Mouse (Mus musculus) right cerebral cortex, postnatal 25 days (tissue): ENCODE data around the gene Nck1.

Source experiments
- DNase-seq: peaks from one replicate; pipeline ENCODE4 v3.0.0; 2022

Gene Nck1

DNA sequence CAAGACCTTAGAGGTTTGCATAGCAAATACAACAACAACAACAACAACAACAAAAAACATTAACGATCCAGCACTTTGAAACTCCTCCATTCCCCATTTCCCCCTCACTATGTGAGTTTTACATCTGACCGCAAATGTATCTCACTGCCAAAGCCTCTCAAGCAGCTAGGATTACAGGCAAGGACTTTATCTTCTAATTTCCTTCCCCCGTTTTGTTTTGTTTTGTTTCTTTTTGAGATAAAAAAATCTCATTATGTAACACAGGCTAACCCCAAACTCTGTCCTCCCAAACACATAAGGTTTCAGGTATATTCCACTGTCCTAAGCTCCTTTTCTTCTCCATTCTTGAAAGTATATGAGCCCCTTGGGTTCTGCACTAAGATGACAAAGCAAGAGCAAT is 11.2 kb downstream of the Nck1 start:
- no peak for DNase-seq

DNA sequence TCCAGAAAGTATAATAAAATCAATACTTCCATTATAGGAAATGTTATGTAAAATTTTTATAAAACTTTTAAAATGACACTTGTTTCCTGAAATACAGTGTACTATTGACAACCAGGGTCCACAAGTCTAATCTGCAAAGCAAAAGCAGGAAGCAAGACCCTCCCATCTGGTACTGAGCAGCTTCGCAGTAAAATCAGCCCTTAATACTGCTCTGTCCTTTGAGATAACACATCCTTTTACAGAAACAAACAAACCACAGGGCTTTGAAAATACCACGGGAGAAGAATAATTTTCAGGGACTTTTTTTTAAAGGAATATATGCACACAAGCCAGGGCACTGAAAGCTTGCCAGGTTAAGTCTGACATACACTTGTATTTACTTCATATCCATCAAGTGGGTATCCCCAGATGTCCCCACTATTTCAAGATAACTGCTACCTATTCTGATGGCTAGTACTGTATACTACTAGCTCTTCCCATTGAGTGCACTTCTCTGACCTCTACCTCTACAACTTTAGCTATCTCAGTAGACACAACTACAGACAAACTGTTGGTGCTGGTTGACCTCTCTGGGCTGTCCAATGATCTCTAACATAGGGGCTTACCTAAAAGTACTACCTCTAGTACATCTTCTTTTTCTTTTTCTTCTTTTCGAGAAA is 13.0 kb downstream of the Nck1 start:
- no peak for DNase-seq

DNA sequence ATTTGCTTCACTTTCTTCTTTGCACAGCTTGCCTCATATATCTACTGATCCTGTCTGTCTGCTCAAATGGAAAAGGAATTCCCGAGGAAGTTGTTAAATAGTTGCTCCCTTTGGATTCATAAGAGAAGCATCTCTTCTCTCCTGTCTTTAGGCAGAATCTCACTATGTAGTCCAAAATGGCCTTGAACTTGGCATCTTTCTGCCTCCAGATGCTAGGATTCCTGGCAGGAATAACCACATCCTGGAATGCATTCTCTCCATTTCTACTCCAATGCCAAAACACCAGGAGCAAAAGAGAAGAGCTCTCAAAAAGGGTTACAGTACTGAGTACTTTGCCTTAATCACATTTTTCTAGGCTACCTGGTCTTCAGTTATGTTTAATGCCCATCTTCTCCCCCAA is 14.6 kb downstream of the Nck1 start:
- no peak for DNase-seq

DNA sequence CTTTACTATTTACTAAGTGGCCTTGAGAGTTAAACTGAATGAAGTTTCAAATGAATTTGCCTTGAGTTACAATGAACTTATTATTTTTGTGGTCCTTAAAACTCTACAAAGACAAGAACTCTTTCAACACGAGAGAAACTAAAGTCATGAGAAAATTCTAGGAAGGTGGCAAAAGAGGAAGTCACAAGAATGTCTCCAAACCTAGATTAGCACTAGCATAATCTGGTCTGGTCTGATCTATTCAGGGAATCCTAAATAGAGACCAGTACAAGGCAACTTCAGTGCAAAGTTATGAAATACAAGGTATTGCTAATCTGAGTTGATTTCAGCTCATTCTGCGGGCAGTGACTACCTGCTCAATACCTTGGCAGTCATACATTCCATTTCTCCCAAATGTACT is 20.7 kb downstream of the Nck1 start:
- no peak for DNase-seq

DNA sequence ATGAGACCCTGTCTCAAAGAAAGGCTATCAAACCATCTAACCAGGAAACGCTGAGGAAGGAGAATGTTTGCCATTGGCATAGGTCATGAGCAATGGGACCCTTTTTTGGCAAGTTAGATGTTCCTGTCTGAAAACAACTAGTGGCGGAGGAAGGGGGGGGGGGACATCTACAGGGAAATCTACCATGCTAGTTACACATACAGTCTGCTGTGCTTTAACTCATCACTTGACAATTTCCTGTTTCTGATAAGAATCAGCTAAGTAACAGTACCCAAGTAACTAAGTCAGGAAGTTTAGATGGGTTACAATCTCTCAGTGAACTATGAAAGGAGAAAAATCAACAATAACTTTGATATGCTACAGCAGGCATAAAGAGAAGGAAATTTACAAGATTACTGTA is 23.9 kb downstream of the Nck1 start:
- no peak for DNase-seq

DNA sequence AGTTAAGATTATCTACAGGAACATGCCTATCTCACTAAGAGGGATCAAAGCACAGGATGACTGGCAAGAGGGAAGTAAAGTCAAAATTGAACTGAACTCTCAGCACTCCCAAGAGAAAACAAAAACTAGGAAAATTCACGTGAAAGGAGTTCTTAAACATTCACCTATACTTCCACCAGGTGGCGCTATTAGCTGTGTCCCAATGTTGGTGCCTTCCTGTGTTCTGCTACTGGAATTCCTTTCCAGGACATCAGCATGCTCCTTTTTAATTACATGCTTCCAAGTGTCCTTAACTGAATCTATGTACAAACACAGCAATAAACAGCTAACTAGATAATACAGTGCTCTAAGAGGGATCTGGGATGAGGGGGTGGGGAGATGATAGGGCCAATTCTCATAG is 25.3 kb downstream of the Nck1 start:
- DNase-seq: no peak

DNA sequence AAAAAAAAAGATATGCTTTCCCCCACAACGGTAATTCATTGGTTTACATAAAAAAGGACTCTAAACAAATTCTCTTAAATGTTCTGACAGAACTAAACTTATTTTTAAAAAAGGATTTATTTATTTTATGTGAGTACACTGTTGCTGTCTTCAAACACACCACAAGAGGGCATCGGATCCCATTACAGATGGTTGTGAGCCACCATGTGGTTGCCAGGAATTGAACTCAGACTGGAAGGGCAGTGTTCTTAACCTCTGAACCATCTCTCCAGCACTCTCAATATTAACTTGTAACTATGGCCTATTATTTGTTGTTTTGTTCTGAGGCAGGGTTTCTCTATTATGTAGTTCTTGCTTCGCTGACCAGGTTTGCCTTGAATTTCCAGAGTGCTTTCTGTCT is 25.9 kb downstream of the Nck1 start:
- DNase-seq: no peak

DNA sequence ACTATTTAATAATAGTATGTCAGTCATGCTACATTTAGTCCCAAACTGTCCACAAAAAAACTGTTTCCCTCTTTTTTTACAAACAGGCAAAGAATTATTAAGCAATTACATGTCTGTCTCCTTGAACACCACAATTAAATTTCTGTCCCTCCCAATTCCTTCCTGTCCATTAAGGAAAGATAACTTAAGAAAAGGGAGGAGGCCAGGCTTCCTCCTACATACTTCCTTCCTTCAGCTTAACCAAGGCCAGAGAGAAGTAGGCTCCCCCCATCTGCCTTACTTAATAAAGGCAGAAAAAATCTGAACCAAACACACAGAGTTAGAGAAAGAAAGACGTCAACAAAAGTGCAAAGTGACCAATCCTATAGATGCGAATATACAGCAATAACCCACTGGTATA is 38.4 kb downstream of the Nck1 start:
- DNase-seq: no peak

DNA sequence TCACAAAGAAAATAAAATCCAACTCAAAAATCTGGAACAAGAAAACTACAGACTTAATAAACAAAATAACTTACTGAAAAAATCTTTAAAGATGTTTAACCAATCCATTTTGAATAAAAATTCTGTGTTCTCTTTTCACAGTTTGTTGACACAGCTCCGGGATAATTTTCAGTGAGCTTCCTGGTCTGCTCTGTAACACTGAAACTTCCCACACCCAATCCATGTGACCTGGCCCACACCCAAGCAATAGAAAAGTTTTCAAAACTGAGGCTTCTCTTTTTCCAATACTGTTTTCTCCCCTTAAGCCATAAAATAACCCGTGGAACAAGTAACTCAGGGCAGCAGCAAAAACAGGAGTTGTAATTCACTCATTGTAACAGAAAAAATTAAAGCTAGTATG is 39.3 kb downstream of the Nck1 start:
- no peak for DNase-seq

DNA sequence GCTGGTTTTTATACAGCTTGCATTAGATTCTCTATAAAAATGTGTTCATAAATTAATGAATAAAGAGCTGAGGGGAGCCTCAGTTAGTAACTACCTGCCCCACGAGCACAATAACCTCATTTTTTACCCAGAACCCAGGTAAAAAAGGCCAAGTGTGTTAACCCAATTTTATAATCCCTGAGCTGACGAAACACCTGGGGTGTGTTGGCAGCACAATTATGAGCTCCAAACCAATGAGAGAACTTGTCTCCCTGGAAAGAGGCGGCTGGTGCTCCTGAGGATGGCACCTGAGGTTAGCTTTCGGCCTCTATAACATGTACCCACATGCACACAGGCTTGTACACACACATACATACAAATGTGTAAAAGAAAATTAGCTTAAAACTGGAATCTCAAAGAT is 40.4 kb downstream of the Nck1 start:
- no peak for DNase-seq

DNA sequence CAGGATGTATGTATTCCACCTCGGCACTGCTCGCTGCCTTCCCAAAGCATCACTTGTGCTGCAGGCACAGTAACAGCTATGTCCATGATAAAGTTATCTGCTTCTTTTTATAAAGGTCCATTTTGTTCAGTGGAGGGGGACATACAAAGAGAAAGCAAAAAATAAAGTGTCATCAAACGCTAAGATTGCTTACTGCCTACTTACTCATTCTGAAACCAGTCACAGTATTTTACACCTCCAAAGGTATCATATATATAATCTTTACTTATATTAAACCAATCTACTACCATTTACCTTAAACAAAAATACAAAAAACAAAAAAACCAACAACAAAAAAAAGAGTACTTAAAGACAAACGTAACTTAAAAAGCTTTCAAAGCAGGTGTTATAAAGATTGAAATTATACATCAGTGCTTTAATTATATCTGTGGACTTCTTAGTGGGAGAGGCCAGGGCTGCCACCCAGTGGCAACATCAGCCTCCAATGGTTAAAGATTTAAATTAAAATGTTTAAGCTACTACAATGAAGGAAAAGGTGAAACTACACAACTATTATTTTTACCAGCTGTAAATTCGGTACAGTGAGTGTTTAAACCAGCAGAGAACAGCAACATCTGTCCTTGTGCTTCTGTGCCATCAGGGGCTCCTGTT is 52.2 kb downstream of the Nck1 start:
- no peak for DNase-seq

DNA sequence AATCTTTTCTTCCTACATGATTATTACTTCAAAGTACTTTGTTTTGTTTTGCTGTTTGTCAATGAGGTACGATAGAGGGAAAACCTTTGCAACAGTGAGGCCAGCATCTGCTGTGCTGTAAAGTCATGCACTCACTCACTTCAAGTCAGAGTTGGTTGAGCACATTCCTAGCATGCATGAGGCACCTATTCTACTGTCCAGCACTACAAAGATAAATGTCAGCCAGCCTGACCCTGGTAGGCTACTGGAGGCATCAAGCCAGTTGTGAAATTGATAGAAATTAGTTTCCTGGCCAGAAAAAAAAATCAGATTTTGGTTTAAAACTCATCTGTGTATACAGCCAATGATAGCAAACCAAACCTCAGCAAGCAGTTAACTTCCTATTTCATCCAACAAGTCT is 54.5 kb downstream of the Nck1 start:
- DNase-seq: no peak

DNA sequence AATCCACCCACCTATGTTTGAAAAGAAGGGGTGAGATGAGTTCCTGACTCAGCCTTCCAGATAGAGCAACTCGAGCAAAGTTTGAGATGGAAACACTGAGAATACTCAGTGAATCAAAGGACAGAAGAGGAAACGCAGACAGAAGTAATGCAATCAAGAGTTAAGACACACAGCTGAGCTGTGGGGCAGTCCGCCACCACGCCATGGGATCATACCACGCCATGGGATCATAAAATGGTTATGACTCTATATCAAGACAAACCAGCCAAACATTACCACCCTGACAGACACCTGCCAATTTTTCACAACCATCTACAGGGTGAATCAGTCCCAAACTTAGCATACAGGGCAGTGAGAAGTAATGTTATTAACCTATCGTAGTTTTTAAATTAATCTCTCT is 57.0 kb downstream of the Nck1 start:
- no peak for DNase-seq

DNA sequence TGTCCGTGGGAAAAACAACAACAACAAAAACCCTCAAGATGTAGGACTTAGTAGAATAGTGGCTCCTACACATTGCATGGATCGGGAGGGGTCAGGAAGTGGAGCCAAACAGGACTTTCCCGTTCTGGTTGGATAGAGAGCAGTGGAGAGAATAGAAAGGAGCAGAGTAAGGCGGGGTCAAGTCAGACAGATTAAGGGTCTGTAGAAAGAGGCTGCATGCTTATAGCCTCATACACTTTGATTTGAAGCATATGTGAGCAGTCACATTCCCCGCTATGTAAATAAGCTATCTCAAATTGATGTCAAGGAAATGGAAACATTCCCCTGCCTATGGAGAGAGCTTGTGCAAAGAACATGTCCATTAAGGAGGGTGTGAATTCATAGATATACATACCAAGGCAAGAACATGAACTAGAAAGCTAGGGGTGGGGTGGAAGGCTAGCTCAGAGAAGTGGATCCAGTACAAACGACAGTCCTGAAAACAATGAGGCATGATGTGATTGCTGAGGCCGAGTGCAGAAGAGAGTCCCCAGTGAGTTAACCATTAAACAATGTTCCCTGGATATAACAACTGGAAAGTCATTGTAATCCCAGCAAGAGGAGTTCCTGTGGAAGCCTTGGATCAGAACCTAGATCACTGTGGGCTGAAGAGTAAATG is 57.7 kb downstream of the Nck1 start:
- DNase-seq: no peak

DNA sequence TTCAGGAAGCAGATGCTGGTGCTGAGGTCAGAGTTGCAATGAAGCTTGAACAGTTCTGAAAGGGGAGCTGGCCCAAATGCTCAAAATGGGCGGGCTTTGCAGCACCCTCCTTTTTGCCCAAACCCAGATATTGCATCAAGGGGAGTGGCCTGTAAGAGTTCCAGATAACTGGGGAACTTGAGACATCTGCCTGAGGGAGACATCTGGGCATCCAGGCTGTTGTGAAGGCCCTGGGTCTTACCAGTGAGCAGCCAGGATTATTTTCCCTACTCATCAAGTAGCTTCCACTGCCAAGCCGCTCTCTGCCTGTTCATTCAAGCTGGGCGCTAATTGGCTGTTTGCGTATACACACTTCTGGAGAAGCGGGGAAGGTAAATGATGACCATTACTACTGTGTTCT is 59.5 kb downstream of the Nck1 start, which contains the start of gene Il20rb:
Gene Il20rb (minus strand): TSS at position 358 of the 400 bp plus-strand sequence.
- DNase-seq: no peak

DNA sequence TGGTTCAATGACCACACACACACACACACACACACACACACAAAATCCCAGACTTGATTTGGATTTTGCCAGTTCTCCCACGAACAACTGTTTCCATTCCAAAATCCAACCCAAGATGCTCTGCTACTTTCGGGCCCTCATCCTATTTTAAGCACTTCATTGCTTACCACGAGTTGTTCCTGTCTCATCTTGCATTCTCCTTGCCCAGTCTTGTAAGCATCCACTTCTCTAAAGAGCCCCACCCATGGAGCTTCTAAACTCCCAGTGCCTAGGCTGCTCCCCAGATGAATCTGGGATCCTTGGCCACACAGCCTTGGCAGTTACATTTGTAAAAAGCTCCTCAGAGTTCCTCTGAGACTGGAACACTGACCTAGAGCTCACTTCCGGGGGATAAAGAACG is 62.6 kb downstream of the Nck1 start:
- DNase-seq: no peak

DNA sequence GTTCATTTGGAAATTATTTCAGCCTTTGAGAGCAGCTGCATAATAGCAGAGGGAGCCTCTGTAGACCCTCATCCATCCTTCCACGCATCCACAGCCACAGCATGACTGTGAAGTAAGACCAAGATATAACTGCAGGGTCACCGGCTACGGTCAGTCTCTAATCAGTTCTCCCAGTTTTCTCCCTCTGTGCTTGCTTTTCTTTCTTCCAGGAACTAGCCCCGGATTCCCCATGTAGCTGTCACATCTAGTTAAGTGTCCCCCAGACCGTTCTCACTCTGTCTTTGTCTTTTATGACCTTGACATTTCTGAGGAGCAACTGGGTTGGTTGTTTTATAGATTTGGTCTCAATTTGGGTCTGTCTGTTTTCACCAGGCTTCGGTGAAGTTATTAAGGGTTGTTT is 64.3 kb downstream of the Nck1 start:
- no peak for DNase-seq

DNA sequence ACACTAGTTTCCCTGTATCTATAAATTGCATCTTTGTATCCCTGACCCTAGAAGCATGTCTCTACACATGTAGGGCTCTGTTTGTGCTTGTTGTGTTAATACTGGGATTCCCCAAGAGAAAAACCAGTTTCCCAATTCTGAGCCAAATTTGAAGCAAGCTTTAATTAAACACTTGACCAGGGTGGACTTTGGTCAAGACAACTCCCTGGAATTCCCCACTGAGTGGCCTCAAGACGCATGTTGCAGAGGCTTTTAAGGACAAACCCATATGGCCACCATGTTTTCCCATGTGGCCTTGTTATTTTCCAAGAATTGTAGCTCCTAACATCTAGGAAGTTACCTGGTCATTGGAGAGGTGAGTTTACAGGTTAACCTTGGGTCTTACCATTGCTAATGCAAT is 71.9 kb downstream of the Nck1 start:
- DNase-seq: no peak

DNA sequence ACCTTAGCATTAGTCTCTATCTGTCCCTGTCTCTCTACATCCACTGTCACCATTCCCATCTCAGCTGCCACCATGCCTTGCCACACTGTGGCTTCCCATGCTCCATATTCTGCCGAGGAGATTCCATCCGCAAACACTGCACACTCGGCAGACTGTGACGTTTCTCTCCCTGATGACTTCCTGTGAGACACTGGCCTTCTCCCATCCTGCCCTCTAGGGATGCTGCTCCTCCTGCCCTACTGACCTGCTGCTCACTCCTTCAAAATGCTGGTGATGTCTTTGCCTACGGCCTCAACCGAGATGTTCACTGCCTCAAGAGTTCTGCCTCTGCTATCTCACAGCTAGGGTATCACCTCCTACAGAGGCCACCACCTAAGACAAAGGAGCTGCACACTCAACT is 72.6 kb downstream of the Nck1 start:
- no peak for DNase-seq

DNA sequence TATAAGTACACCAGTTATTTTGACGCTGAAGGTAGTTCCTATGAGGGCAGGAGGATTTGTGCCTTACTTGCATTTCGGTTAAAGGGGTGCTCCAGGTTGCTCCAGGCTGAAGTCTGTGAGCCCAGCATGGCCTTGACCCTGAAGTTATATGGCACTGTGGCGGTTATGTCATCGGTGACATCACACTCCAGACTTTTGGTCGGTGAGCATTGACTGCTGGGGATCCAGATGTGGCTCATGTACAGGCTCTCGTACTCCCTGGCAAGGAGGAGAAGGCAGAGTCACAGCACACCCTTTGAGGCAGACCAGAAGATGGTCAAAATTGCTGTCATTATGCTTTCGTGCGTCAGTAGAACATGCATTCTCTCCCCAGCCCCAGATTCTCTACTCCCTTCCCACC is 73.0 kb downstream of the Nck1 start:
- DNase-seq: no peak

DNA sequence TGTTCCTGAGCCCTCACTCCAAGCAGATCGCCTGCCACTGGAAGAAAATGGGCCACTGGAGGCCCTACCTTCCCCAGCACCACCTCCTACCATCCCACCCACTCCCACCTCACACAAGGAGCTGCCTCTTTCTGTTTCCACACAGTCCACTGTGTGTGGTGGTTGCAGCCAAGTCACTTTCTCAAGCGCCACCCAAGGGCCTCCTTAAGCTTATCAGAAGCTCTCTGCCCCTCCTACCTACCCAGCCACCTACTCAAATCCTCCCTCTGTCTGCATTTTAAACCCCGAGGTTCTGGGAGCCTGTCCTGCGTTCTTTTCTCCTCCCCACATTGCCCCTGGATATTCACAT is 74.4 kb downstream of the Nck1 start:
- DNase-seq: no peak

DNA sequence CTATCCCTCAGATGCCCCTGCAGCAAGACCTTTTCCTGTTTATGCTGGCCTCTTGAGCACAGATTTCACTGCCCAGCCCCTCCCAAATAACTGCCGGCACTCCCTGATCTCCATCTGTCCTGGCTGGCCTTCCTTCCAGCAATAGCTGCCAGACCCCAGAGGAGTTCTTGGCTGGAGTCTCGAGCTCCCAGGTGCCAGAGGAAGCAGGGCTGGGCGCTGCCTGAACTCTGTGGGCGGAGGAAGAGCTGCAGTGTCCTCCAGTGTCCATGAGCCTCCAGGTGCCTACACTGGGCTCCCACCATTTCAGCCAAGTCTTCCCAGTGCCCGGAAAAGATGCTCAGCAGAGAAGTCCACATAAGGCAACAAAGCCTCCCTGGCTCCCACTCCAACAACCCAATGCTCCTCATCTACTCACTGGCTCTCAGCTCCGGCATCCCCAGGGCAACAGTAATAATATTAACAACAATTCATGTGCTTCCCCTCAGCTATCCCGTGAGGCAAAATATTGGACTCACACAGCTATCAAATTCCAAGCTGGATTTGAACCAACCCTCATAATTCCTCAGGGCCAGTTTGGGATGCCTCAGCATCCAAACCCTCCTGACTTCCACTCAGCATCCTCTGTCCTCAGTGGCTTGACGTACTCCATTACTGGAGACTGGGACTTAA is 74.9 kb downstream of the Nck1 start:
- DNase-seq: no peak

DNA sequence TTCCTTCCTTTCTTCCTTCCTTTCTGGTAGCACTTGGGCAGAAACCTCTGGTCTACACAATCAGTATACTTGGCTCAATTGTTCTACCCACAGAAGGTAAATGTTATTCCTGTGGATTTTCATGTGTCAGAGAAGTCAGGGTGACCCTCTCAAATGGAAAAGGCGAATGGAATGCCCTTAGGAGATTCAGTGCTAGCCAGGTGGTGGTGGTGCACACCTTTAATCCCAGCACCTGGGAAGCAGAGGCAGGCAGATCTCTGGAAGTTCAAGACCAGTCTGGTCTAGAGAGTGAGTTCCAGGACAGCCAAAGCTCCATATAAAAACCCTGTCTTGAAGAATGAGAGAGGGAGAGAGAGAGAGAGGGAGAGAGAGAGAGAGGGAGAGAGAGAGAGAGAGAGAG is 75.7 kb downstream of the Nck1 start:
- DNase-seq: no peak

DNA sequence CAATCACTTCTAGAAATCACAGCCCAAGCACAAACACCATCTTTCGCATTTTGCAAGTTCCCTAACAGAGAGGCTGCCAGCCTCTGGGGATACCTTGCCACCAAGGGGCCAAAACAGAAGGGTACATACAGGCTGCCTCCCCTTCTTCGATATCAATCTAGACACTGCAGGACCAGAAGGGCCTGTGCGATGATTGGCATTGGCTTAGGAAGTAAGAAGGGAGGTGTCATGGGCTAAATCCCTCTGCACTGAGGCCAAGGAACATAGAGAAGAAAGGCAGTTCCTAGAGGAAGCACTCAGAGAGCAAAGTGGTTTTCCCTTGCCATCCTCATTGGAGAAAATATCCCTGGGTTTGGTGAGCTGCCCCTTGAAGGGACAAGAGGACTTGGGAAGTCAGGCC is 76.3 kb downstream of the Nck1 start:
- DNase-seq: no peak
